Mouse (Mus musculus): ENCODE results near the gene Syne4.

Syne4 gene

DNA sequence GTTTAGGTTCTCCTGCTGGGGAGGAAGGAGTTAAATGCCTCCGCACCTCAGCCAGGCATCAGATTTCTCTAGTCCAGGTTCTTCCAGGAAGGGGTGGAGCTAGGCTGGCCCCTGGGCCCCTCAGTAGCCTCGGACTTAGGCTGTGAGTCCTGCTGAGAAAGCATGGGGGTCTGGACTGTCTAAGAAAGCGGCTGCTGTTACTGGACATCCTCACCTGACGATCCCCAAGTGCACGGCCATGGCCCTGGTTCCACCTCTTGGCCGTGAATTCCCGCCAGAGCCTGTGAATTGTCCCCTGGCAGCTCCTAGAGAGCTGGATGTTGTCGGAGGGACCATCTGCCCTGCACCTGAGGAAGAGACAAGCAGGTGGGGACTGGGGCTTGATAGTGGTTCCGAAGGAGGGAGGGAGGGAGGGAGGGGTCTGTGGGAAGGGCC, at the start of gene Syne4:
Gene Syne4 (plus strand): TSS at position 87 of the 435 bp plus-strand sequence.
- DNase-seq, result peak in 1 of 2 experiments; percentile 46

DNA sequence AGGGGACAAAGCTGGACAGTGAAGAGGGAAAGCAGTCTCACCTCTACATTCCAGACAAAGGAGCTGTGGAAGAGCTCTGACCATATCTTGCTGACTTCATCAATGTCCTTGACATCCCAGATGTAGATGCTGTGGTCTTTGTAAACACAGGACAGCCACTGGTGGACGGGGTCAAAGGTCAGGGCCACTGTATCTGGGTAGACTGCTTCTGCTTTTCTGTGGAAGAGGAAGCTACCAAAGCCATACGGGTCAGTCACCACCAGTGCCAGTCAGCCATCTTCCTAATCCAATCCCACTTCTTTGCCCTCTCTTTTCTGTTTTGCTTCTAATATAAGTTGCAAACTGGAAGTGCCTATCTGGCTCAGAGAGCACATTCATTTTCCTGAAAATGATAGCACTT, 49.6 kb upstream of the Syne4 start:
- DNase-seq, result no peak

DNA sequence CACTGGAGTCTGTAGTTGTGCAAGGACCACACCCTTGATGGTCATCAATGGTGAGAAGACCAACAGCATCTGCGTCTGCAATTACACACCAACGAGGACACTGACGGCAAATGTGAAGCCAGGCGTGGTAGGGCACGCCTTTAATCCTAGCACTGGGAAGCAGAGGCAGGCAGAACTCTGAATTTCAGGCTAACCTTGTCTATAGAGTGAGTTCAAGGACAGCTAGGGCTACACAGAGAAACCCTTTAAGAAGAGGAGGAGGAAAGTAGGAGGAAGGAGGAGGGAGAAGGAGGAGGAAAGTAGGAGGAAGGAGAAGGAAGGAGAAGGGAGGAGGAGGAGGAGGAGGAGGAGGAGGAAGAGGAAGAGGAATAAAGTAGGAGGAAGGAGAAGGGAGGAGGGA, 49.1 kb upstream of the Syne4 start:
- no peak for DNase-seq

DNA sequence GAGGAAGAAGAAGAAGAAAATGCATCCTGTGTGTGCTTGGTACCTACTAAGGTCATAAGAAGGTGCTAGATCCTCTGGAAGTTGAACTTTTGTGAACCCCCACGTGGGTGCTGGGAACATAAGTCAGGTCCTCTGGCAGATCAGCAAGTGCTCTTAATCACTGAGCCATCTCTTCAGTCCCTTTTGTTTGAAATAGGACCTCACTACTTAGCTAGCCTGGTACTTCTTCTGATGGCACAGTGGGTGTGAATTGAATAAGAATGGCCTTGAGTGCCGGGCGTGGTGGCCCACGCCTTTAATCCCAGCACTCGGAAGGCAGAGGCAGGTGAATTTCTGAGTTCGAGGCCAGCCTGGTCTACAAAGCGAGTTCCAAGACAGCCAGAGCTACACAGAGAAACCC, 48.7 kb upstream of the Syne4 start:
- DNase-seq, result no peak

DNA sequence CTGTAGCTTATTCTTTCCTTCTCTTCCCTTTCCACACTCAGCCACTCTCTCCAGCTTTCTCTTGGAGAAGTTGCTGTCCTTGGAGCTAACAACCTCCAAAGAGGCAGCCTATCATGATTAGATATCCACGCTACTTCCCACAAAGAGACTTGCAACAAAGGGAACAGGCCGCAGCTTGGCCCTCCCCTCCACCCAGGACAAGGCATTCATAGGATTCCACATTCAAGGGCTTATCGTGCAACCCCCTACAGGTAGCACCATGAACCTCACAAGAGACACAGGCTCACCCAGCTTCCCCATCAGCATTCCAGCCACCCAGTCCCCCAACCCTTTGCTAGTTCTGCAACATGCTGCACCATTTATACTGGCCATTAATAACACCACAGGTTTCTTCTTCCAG, 47.8 kb upstream of the Syne4 start:
- DNase-seq, result no peak

DNA sequence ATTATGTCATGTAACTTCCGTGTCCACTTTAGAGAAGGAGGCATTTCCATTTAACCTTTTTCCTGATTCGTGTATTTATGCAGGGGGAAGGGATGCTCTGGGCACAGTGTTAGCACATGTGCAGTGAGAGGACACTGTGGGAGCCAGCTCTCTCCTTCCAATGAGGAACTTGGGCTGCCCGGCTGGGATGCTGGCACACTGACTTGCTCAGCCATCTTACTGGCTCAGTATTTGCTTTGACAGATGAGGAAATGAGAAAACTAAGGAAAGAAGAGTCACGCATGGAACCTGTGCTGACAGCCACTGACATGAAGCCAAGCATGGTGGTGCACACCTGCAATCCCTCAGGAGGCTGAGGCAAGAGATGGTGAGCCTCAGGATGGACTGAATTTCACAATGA, 45.0 kb upstream of the Syne4 start:
- no peak for DNase-seq

DNA sequence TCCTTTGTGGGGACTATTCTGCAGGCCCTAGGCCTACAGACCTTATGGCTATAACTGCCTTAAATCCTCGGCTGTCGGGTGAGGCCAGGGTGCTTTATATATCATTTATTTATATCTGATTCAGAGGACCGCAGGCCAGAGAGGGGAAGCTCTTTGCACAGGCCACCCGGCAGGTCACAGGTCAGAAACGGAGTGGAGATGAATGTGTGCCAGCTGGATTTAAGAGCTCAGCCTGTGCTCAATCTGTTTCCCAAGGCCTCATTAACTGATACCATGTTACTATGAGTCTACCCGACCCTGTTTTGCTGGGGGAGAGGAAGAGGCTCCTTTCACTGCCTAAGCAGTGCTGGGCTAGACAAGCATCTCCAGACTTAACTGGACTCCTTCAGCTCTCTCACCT, 40.2 kb upstream of the Syne4 start:
- no peak for DNase-seq

DNA sequence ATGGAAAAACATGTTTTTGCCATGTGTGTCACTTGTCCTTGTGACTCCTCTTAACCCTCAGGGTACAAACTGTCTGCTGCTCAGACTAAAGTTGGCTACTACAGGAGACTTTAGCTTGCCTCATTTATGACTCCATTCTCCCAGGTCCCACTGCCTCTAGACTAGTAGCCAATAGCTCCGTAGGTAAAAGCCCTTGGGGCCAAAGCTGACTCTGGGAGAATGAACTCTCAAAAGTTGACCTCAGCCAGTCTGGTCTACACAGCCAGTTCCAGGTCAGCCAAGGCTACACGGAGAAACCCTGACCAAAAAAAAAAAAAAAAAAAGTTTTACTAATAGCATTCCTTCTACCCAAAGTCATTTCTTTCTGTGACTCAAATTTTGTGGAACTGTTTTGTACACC, 35.7 kb upstream of the Syne4 start:
- DNase-seq, result no peak

DNA sequence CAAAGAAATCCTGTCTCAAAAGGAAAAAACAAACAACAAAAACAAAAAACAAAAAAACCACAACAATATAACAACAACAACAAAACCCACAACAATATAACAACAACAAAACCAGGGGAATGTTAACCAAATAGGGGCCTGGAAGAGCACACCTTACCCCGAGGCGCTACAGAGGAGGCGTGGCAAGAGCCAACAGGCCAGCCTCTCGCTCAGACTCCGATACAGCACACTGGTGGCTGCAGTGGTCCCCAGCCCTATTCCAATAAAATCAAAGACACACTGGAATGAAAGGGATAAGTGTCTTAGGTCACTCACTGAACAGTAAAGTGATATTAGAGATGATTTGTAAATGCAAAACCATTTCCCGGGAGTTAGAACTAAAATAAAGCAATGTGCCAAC, 35.1 kb upstream of the Syne4 start:
- no peak for DNase-seq

DNA sequence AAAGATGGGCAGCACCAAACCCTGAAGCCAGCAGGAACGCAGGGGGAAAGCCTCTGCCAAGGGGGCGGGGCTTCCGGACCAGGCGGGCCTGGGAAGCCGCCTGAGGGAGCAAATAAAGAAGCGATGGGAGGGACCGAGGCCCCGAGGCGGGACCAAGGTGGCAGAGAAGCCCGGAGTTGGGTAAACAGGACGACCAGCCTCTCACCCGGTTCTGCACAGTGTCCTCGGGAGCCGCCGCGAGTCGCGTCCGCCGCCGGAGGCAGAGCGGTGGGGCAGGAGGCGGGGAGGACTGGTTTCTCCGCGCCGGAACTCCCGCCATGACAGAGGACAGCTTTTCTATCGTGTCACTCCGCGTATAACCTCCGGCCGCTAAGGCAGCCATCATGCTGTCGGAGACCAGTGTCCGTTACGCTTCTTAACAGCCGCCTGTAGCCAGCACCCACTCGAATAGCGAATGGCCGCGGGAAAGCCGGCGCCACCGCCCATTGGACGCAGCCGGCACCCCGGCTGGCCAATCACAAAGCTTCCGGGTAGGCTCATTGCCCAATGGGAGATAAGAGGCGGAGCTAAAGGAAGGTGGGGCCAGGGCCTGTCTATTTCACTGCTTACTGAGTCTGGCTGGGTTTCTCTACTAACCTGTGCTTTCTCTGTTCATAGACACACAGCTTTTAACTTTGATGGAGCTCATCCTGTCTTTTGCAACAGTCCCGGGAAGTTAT, 34.5 kb upstream of the Syne4 start, which contains the start of the genes Thap8 and Wdr62:
Gene Thap8 (plus strand): TSS at position 144 of the 719 bp plus-strand sequence.
Gene Wdr62 (minus strand): TSS at position 469 of the 719 bp plus-strand sequence.
- DNase-seq, result peak; percentile 92 to 93

DNA sequence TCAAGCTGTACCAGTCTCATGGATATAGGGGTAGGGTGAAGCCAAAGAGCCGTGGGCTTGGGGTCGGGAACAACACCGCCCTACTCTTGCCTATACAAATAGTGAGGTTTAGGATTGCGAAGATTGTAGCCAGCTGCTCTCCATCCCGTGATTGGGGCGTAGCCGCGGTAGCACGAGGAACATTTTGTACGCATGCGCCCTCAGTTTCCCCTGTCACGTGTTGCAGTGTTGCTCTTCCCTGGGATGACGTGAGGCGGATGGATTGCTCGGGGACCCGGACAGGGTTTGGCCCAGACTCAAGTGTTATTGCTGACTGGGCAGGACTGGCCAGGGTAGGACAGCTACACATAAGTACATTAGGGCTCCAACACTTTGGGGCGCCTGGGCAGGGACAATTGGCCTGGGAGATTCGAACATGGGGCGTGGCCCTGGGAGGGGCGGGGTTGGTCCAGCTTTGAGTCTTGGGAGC, 33.9 kb upstream of the Syne4 start:
- peak; percentile 83 to 84 for DNase-seq

DNA sequence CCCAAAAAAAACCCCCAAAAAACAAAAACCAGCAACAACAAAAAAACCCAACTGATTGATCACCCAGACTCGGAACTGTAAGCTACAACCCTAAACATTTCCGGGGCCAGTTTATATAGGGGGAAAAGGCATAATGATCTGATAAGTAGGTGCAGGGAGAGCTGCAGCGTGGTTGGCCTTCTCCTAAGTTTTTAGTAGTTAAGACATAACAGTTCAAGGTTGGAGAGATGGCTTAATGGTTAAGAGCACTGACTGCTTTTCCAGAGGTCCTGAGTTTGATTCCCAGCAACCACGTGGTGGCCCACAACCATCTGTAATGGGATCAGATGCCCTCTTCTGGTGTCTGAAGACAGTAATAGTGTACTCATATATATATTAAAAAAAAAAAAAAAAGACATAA, 33.1 kb upstream of the Syne4 start:
- DNase-seq, result no peak

DNA sequence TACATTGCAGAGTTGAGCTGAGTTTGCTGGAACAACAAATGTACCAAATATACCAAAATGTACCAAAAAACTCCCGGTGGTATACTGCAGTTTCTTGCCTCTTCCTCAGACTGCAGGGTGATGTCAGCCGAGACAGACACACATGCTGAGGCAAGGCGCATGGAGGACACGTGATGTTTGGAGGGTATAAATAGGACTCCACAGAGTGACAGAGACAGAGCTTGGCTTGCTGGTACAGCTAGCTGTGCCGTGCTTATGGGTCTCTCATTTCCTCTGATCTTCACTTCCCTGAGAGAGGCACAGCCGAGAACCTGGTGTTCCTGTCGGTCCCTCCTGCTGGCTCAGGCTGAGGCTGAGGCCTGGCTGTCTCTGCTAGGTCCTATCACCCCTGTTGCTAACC, 31.9 kb upstream of the Syne4 start:
- no peak for DNase-seq

DNA sequence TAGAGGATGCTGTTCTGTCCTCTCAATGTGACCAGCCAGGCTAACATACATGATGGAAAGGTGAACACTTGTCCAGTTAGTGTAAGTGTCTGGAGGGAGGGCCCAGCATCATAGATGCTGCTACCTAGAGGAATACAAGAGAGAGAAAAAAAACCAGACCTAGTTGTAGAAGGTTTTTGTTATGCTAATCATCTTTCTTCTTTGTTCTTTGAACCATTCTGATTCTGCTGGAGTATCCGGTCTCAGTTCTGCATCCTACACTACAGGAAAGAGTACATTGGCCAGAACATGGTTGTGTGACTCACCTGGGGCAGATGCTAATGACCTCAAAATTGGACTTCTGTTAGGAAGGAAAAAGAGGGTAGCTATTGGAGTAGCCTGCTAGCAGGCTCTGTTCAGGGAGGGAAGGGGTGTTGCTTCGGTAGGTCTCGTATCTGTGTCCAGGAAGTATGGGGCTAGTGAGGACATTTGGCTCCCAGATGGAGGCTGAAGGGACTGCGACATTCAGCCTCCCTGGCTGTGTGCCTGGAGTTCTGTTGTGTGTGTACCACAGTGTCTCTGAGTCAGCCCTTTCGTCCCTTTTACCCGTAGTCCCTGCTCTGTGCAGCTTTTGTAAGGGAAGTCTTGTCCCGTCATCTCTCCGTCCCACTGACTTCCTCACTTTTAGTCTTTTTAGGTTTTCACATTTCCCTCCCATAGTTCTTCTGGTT, 27.8 kb upstream of the Syne4 start:
- peak; percentile 90 to 92 for DNase-seq

DNA sequence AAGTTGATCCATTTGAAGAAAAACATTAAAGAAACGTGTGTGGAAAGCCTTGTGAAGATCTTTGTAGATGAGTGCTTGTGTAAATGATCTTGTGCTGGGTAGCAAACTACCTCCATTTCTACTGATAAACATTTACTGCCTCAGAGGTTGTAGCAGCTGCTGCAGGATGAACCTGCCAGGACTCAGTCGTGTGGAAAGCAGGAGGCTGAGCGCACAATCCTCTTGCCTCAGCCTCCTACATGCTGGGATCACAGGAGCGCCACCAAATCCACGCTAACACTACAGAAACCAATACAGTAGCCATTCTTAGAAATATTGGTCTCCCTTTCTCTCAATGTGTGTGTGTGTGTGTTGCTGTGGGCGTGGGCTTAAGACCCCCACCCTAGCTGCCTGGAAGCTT, 26.6 kb upstream of the Syne4 start:
- peak; percentile 58 to 70 for DNase-seq

DNA sequence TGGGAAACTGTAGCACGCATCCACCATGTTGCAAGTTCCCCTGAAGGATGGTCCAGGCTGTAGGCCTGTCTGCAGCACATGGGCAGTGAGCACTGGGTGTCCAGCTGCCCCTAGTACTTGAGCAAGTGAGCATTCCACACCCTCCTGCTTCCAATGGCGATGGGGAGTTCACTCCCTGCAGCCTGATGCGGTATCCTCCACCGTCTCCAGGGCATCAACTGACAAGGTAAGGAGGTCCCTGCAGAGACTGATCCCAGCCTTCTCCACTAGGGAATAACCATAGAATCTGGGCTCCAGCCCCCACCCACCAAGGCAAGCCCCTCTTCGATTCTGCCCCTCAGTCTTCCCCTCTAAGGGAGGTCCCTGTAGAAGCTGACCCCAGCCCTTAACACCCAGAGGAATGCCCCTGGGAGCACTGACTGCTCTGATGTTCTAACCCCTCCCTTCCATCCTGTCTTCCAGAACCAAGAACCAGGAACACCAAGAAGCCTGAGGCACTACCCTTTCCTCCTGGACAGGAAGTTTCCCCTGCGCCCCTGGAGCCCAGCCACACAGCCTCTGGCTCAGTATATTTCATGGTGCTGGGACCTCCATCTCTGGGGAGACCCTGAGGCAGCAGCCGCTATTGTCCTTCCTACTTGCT, 25.4 kb upstream of the Syne4 start:
- DNase-seq, result peak in 1 of 2 experiments; percentile 32

DNA sequence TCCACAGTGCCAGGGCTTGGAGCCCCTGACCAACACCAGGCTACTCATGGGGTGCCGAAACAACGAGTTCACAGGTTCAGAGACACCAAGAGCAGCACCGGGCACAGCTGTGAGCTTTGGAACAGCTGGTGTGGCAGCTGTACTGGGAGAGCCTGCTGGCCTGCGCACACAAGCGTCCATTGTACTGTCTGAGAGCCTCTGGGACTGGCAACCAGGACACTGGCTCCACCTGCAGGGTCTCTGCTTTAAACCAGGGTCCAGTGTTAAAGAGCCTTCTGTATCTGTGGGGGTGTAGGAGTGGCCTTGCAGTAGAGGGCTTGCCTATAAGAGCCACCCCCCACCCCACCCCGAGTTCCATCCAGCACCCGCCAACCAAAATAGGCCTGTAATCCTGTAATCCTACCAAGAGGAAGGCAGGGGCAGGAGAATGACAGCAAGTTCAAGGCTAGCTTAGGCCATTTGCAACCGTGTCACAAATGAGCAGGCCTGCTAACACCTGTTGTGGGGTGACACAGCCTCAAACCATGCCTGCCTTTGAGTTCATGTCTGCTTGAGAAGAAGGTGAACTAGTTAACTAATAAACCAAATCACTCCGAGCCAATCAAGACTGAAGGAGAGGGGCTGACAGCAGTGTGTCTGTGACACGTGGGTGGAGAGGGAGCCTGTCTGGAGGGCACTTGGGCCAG, 24.8 kb upstream of the Syne4 start:
- peak in 1 of 2 experiments; percentile 36 for DNase-seq

DNA sequence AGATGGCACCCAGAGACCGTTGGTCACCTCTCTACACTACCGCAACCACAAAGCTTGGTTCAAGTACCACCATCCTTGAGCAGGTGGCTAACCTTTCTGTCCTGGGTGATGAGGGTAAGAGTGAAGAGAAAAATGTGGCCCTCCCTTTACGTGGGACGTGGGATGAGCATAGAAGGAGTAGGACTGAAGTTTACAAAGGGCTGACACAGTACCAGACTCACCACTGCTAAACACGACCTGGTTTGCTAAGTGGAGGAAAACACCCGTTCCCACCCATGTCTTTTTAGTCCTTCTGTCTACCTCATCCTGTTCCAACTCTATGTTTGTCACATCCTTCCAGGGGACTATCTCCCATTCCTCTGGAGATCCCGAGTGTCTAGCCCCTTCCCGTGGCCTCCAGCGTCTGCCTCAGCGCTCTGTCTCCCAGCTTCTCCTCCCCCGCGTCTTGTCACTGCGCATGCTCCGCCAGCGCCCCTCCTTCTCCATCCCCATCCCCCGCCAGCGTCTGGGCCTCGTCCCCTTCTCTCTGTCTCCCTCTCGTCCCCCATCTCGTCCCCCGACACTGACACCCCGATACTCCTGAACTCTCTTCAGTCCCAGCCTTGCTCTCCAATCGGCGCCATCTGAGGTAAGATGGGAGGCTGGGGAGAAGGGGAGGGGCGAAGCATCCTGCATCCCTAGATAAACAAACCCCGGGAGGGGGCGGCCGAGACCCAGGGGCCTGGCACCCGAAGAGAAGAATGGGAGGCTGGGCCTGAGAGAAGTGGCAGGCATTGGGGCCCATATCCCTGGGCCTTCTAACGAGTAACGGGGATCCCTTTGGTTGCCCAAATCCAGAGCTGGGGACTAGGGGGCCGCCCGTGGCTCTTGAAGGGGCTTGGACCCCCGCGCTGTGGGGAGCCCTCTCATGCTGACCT, 23.1 kb upstream of the Syne4 start, which contains the start of gene Clip3:
Gene Clip3 (plus strand): TSS at position 514 of the 917 bp plus-strand sequence.
- DNase-seq, result peak; percentile 94 to 95

DNA sequence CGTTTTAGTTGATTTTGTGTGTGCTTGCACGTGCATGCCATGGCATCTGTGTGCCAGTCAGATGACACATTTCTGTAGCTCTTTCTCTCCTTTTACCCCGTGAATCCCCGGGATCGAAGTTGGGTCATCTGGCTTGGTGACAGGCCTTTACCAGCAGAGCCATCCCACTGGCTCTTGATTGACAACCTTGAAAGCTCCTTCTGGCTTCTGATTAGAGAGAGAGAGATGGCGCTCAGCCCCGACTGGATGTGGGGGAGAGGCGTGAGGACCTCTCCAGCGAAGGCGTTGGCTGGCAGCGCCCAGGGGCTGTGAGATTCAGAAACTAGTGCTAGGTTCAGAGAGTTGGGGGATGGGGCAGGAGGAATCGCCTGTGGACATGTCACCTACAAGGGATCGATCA, 20.8 kb upstream of the Syne4 start:
- DNase-seq, result peak; percentile 60 to 61

DNA sequence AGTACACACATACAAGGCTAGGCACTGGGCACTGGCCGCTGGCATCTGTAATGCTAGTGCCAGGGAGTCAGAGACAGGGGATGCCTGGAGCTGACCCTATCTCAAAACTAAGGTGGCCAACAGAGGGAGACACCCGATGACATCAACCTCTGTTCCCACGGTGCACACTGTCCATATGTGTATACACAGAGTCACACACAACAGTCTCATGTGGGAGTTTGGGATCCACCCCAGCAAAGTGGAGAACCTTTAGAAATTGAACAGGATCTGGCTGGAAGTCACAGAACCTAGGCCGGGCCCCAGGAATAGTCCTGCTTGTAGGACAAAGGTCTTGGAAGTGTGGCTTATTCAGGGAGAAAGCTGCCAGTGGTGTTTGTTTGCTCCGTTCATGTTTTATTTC, 20.3 kb upstream of the Syne4 start:
- peak; percentile 43 to 57 for DNase-seq

DNA sequence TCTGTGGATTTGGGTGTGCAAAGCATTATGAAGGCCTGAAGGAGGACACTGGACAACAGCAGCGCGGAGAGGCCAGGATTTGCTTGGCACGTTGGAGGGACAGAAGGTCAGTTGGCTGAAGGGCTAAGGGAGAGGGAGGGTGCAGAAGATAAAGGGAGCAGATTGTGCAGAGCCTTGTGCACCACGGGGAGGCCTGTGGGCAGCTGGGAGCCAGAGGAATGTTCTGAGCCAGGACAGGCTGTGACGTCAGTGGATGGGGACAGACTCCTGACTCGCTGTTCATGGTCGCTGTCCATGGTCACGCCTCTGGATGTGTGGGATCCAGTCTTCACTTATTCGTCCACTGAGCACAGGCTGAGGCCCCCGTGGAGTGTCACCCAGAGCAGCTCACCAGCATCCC, 19.5 kb upstream of the Syne4 start:
- DNase-seq, result peak; percentile 94 to 97

DNA sequence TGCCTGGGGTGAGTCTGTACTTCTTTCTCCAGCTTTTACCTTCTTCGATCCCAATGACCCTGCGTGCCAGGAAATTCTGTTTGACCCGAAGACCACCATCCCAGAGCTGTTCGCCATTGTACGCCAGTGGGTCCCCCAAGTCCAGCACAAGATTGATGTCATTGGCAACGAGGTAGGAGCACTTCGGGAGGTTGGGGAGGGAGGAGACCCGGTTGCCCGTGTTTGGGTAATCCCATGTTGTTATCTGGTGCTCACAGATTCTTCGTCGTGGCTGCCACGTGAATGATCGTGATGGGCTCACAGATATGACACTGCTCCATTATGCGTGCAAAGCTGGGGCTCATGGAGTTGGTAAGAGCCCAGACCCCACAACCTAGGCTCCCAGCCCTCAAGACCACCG, 17.8 kb upstream of the Syne4 start:
- DNase-seq, result peak in 1 of 2 experiments; percentile 9

Data from cerebellum, adult 18-20 months (tissue).